Mouse (Mus musculus) urinary bladder, postnatal 25 days (tissue): Measurements from ENCODE around the gene Ptprd.

Experiments
- DNase-seq: peaks from one replicate; pipeline ENCODE4 v3.0.0; 2022; ENCODE audit warnings: low spot score

Ptprd gene

DNA sequence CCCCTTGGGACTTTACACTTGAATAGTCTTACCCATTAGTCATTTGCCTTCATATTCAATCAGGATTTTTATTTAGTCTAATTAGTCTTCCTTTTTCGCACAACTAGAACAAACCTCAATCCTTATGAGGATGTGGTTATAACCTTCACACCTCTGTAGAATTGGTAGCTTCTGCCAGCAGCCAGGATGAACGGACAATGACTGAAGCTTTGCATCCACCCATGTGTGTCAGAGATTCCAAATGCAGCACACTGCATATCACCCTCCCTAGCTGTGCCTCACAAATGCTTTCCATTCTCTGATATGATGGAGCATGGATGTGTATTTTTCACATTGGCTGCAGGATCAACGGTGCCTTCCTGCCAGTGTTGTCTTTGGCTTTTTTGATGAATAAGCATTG is 1898.0 kb downstream of the Ptprd start:
- no peak for DNase-seq

DNA sequence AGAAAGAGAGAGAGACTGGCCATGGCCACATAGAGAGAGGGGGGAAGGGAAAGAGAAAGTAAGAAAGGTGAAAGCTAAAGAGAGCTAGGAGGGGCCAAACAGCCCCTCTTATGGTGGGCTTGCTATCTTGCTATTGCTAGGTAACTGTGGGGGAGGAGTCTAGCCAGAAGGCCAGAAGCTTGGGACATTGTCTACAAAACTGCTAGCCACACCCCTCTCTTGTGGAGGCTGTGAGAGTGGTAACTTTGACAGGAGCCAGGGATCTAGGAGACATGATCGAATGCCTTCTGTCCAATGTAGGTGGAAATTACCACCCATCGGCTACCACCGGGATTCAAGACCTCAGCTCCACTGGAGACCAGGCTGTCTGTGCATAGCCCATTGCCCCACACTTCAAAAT is 1899.2 kb downstream of the Ptprd start:
- DNase-seq: no peak

DNA sequence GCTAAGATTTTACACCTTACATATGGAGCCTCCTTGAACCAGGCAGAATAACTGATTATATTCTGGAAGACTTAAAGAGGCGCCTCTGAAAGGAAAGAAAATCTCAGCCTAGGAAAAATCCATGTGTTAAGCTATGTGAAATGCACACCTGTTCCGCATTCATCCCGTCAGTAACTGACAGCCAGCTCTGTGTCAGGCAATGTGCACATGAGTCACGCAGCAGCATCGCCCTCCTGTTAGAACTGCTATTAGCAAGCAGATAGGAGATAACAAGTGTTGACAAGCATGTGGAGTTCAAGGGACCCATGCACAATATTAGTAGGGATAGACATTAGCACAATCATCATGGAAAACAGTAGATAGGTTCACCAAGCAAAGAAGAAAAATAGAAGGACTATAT is 1905.8 kb downstream of the Ptprd start:
- DNase-seq: no peak

DNA sequence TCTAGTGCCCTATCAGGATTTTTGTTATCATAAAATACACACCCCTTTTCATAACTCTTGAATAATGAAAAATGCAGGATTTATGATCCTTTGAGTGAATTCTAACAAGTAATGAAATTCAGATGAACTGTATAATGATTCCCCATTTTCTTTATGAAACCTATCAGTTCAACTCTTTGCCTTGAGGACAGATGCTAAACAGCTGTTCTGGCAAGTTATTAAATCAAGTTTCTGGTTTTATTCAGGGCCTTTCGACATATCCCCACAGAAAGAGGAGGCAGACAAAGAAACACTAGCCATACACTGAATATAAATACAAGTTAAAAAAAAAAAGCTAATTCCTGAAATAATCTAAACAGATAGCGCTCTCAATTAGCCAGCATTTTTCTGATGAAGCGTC is 1914.4 kb downstream of the Ptprd start:
- no peak for DNase-seq

DNA sequence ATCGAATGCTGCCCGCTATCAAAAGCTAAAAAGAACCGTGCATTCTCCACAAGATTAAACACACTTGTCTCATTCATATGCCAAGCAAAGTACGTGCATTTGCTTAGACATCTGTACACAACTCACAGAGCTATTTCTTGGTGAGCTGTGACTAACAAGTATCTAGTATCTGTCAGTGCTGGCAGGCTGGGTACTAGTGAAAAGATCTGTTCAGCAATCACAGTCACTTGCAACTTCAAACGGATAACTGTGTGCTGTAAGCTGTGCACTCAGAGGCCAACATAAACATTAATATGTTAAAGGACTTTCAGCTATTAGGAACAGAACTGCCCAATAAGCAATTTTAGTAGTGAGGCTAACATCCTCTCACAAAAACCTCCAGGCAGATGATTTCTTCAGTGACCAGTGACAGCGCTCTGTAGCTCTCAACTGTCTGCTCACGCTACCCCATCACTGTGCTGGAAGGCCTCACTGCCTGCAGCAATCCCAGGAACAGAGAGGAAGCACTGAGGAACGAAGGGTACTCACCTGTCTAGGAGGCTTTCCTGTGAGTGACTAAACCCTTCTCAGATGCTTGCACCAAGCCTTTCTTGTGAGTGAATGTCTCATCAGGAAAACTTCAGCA is 1918.9 kb downstream of the Ptprd start:
- DNase-seq: no peak

DNA sequence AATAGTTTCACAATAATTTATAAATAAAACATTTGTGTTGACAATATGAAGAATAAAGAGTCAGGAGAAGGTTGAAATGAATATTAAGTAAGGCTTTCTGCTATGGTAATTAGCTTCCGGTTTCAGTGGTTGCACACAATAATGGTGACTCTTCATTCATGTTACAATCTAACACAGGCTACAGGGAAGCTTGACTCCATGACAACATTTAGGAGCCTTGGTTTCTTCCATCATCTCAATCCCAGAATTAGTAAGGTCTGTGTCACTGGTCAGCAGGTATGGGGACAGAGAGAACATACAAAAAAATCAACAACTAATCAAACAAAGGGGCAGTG is 1921.3 kb downstream of the Ptprd start:
- DNase-seq: no peak

DNA sequence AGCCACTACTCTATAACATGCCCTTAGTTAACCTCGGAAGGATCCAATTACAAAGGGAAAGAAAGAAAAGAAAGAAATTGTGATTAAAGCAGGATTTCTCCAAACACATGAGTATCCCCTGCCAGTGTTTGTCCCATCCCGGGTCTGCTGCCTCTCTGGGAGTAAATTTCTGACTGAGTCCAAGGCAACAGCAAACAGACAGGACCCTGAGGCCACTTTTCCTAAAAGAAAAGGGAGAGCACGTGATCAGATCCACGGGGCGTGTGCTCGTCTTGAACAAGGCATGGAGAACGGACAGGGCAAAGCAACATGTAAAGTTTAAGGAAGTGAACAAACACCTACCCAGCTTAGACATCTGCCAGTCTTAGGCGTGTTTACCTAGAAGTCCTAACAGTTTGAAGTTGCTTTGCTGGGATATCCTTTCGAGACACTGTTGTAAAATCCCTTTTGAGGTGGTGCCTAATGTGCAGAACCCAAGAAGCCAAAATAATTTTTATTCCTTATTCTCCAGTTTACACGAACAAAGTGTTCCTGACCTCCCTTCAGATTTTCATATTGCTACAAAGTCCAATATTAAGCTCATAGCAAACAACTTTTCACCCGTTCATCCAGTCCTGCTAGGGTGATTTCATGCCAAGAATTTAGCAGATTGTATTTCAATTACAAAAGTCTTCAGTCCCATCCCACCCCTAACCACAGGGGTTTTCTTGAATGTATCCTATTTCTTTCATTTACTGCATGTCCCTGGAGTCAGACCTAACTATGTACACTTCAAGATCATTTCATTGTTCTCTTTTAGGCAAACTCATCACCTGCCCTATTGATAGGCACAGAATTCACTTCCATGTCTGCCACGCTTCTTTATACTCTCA is 1921.9 kb downstream of the Ptprd start:
- no peak for DNase-seq

DNA sequence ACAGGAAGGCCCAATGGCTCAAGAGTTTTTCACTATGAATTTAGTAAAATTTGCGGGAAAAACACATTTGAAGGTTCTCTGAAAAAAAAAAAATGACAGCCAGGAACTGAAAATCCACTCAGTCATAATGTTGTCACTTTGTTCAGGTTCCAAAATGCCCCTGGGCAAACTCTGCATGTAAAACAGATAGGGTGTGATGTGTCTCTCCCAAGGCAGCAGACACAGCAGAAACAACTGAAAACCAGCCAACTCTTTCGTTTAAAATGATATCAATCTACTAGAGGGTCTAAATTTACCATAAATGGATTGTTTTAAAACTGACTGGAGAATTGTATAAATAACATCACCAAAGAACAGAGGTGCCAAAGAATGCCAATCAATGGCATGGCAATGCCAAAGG is 1925.7 kb downstream of the Ptprd start:
- no peak for DNase-seq

DNA sequence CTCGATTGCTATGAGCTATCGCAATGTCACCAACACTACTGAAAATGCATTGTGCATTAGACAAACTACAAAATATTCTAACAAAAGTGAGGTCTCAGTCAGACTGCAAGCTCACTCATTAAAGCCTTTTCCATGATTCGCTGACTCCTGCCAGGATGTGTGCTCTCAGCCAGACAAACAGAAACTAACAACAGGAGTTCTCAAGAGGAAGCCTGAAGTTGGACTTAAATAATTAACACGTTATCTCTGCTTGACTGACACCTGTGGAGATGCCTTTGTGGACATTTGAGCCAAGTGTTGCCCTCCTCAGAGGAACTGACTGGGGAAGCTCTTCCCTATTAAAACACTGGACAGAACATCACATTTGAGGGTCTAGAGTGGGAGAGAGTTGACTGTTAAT is 1928.9 kb downstream of the Ptprd start:
- DNase-seq: no peak

DNA sequence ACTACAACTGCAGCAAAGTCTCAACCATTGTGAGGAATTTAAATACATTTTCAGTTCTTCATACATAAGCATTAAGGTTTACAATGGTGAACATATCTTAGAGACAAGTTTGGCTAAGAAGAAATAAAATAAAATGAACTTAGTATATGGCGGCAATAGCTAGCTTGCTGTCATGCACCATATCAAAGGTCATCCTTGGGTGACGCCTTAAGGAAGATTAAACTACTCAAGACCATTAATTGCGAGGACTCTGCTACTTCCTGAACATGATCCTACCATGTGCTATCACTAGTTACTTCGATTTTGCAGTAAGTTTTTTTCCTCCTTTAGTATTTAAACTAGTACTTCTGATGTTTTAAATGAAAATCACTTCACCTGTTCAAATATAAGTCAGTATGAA is 1949.0 kb downstream of the Ptprd start:
- DNase-seq: no peak

DNA sequence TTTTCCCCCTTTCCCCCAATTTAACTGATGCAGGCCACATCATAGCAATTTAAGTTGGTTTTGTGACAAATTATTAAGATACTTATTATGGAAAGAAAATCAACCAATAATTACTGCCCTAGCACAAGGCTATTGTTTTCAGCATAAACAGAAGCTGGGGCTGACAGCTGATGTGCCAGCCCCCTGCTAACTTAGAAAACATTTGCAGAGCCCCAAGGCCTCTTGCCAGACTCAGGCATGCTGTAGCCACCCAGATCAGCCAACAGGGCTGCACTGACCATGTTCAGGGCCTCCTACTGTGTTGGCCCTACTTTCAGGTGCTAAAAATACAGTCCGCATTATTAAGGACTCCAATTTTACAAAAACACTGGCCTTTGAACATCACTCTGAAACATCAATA is 1951.1 kb downstream of the Ptprd start:
- DNase-seq: no peak

DNA sequence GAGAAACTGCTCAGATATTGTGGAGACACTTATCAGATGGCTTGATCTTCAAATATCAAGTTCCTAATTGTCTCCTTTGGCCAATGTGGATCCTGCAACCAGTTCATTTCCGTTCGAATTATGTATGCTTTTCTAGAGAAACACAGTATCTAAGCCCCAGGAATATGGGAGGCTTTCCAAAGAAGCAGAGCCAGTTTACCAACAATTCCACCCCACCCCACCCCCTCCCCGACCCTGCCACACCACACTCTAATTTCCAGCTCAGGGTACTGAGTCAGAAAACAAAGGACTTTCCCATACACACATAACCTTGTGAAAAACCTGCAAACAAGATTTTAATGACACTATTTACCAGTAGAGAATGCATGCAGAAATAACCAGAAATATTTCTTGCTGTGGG is 1951.5 kb downstream of the Ptprd start:
- no peak for DNase-seq

DNA sequence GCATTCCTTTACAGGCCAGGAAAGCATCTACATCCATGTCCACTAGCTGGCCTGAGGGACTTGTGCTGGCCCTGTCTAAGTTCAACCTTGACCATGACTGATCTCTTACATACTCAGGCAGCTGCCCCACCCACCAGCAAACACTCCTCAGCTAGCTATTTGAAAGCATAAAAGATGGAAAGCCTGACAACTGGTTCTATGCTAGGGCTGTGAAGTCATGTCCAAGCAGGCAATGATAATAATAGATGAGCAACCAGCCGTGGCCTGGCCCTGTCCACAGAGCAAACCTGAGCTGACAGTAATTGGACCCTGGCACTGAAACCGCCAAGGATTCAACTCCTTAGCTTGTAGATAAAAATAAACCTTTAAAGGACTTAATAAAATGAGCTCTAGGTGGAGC is 1952.1 kb downstream of the Ptprd start:
- no peak for DNase-seq

DNA sequence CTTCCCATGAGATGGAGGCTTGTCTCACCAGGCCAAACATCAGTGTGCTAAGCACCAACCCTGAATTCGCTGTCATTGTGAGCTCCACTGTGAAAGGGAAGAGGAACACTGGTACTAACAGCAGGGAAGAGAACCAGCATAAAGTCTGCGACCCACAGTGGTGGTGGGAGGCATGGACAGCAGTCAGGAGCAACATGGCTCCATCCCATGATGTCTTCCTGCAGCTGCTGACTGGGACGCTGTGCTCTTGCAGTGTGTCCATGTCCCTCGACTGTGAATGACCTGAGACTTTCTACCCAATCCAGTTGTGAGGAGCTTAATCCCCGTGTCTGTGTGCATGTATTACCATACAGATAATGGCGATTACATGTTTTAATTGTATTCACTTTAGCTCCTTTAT is 1967.4 kb downstream of the Ptprd start:
- DNase-seq: no peak

DNA sequence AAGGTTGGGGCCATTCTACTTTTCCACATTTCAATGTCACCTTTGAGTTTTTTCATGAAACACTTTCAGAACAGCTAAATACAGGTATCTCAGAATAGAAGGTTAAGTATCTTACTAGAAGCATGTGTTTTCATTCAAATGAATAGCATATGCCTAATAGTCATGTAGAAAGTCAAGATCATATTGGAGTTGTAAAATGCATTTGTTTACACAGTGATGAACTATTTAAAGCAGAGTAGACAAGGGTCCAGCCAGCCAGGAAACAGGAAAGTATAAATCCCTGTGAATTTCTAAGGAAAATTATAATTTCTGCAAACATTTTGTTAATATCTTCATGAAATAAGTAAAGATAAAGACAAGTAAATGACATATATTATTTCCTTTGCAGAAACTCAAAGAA is 1970.2 kb downstream of the Ptprd start:
- no peak for DNase-seq

DNA sequence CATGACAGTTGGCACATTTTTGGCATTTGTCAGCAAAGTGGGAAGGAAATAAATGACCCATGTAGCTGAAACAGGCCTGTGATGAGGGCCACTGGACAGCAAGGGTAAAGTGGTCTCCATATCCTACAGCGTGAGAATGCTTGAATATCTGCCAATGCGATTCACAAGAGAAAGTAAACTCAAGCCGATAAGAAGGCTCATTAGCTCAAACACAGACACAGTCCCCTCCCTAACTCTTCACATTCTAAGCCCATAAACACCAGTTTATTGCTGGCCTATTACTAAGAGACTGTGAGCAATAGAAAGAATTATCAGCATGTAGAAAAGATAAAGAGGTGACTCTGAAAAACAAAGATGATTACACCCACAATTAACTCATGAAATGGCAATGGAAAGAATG is 1970.6 kb downstream of the Ptprd start:
- DNase-seq: no peak

DNA sequence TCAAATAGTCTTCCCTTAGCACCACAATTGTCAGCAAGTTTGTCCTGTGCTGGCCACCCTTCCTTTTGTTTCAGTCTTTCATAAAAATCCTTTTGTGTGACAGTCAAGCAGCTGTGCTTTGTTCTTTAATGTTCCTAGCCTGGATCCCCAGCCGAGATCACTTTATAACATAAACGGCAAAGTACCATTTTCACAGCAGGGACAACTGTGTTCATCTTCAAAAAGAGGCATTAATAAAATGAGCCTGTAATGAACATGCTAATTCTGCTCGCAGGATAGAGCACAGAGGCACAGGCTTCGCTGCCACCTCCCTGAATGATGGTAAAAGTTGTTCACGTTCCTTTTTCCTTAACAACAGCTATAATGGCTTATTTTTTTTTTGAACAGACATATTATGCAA is 1972.7 kb downstream of the Ptprd start:
- DNase-seq: no peak

DNA sequence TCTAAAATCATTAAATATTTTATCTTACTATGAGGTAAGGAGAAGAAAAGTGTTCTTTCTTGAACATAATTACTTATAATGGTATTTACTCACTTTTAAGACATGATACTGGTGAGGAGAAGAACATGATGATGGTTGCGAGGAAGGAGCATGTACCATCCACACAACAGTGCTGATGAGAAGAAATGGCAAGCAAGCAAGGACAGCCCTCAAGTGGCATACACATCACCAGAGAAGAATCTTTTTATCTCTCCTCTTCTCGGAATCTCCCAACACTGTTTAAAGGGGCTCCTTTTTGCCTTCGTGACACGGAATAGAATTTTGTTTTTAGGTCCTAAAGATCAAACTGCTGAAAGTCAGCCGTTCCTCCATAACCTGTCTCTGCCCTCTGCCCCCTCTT is 1973.2 kb downstream of the Ptprd start:
- no peak for DNase-seq

DNA sequence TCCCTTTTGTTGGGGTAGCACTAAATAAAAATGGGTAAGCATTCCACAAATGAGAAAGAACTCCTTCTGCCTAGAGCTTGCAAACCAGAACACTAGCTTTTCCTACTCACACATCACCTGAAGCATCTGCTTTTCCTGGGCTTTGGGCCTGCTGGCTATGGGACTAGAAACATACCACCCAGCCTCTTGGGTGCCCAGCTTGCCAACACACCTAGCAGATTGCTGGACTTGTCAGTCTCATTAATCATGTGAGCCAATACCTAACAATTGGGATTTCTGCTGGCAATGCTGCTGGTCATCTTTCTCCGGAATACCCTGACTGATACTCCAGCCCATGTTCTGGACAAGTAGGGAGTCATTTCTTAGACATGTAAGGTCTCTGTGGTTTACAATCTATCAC is 1973.9 kb downstream of the Ptprd start:
- no peak for DNase-seq

DNA sequence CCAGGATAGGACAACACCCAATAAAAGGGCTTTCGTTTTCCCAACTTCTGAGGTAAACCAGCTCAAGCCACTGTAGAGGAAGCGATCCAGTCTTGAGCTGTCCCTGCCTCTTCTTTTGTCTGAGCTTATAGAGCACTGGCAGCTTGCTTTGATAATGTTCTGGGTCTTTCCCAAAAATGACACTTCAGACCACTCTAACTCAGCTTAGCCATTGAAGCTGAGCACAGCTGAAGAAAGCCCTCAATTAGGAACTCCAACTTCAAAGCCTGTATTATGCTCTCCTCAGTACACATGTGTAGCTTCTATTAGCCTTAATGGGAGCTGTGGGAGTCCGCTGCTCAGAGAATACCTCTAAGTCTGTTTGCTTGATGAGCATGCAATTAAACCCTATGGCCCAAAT is 1988.0 kb downstream of the Ptprd start:
- no peak for DNase-seq

DNA sequence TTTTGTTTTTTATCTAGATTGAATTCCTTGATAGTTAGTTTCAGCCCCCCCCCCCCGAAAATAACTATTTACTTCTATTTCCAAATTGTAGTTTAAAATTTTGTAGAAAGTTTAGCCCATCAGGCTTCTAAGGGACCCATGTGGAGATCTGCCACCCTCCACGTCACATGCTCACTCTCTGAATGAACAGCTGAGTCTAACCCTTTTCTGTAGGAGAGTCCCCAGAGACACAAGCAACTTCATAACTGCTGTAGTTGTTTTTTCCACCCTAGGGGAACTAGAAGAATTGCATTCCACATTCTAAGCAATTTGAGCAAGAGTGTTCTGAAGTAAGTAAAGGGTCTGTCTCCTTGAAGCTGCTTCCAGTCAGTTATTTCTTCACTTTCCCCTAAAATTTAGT is 1989.2 kb downstream of the Ptprd start:
- DNase-seq: no peak

DNA sequence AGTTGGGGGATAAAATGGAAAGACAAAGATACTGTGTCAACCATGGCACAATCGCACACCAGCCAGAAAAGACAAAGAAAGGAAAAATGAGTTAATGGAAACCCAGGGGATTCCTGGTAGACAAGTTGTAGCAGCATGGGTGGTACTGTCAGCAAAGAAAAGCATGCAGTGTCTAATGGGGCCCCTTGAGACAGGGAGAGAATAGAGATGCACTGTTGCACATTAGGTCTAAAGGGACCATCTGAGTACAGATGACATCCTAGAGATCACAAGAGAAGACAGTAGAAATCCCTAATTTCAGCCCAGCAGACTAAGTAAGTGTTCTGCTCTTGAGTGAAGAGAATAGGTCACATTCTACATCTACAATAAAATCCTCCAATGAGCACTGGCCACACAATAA is 1993.7 kb downstream of the Ptprd start:
- no peak for DNase-seq

DNA sequence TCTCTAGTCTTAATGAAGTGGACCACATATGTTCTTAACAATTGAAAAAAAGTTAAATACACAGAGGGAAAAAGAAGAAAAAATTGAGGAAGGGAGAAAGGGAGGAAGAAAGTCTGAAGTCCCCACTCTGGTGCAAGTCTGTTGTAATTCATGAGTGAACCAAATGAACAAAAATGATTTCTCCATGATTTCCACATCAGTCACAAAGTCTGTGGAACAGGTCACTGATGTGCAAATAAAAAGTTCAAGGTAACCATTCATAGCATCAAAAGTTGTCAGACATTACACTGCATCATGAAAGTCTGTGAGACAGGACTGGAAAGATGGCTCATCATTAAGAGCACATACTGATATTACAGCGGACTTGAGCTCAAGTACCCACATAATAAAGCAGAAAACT is 1996.6 kb downstream of the Ptprd start:
- no peak for DNase-seq

DNA sequence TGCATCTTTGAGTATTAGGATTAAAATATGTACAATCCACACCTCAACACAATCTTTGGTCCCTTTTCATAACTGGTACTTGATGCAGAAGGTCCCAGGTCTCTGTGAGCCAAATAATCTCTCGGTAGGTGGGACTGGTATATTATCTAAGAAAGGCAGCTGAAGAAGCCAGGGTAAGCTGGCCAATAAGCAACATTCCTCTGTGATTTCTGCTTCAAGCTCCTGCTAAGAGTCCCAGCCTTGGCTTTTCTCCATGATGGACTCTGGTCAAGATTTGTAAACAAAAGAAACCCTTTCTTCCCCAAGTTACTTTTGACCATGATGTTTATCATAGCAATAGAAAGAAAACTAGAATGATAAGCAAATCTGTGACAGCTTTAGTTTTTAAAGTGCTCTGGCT is 2012.4 kb downstream of the Ptprd start:
- no peak for DNase-seq
